In the genomic region with DNA sequence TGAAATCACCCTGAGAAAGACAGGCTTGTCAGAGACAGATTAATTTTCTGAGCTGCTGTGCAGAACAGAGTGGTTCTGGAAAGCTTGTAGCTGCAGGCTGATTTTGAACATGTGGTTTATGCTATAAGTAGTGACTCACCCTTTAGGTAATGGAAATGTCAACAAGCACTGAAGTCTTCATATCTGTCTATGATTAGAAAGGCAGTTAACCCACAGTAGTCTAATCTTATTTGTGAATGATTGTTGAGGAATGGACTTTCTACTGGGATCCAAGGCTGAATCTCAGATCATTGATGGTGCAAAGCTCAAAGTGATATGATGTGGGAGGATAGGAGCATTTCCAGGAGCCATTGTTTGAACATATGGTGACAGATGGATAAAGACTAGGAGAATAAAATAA, we compare ENCODE assay signal across 22 mouse cellular contexts.
"Had no signal": no experiment of that assay in that cellular context is flagged by ENCODE, and none has a peak within 500 bp of the region (broad histone marks: within the 10 kb centered on the region; RNA-seq: fewer than 3 reads in every experiment).

No protein-coding gene starts in this region.

- H3K36me3 ChIP-seq: kidney, embryonic 15.5 days; limb, embryonic 12.5 days; limb, embryonic 15.5 days; liver, embryonic 13.5 days; midbrain, embryonic 13.5 days; neural tube, embryonic 13.5 days had no signal

- H3K4me3 ChIP-seq: kidney, embryonic 15.5 days; limb, embryonic 12.5 days; limb, embryonic 15.5 days; liver, embryonic 13.5 days; midbrain, embryonic 13.5 days; myocyte; neural tube, embryonic 13.5 days had no signal

- H3K27ac ChIP-seq: kidney, embryonic 15.5 days; limb, embryonic 12.5 days; limb, embryonic 15.5 days; liver, embryonic 13.5 days; midbrain, embryonic 13.5 days; neural tube, embryonic 13.5 days had no signal

- H3K9ac ChIP-seq: kidney, embryonic 15.5 days; limb, embryonic 12.5 days; limb, embryonic 15.5 days; liver, embryonic 13.5 days; midbrain, embryonic 13.5 days; neural tube, embryonic 13.5 days had no signal

- ATAC-seq: midbrain, embryonic 13.5 days; midbrain, embryonic 16.5 days had no signal

- H3K27me3 ChIP-seq: kidney, embryonic 15.5 days; limb, embryonic 12.5 days; limb, embryonic 15.5 days; liver, embryonic 13.5 days; midbrain, embryonic 13.5 days; neural tube, embryonic 13.5 days had no signal

- H3K4me2 ChIP-seq: kidney, embryonic 15.5 days; limb, embryonic 12.5 days; limb, embryonic 15.5 days; liver, embryonic 13.5 days; midbrain, embryonic 13.5 days; neural tube, embryonic 13.5 days had no signal

- H3K4me1 ChIP-seq: kidney, embryonic 15.5 days; limb, embryonic 12.5 days; limb, embryonic 15.5 days; liver, embryonic 13.5 days; midbrain, embryonic 13.5 days; neural tube, embryonic 13.5 days had no signal

- DNase-seq: kidney, adult 11 months; kidney, adult 8-10 months; kidney, postnatal 10 days; kidney, postnatal 36 days; layer of hippocampus, postnatal 36 days; left cerebral cortex, postnatal 4 days; liver, embryonic 13.5 days; lung, adult 2 months; lung, postnatal 14 days; lung, postnatal 4 days; right cerebral cortex, postnatal 25 days; spleen, adult 18-20 months; thymus, adult 2 months; thymus, postnatal 14 days; thymus, postnatal 4 days had no signal

- H3K9me3 ChIP-seq: kidney, embryonic 15.5 days; limb, embryonic 12.5 days; limb, embryonic 15.5 days; liver, embryonic 13.5 days; midbrain, embryonic 13.5 days; neural tube, embryonic 13.5 days had no signal
